Mouse (Mus musculus) testis, adult 2 months (tissue): ENCODE data around the gene St7.

Experiments
- CTCF ChIP-seq: fragments of 200-500 bp; IDR thresholded peaks from 2 replicates; pipeline ENCODE4 v1.5.1; 2012; ENCODE audit warnings: low read depth, mild to moderate bottlenecking, inconsistent platforms, low read length, moderate library complexity; ENCODE audit not compliant: control insufficient read depth, insufficient read depth, insufficient replicate concordance
- POLR2A ChIP-seq: fragments of 200-500 bp; IDR thresholded peaks from 2 replicates; pipeline ENCODE4 v1.6.1; 2012; ENCODE audit warnings: low read depth, mild to moderate bottlenecking, inconsistent platforms, low read length, moderate library complexity; ENCODE audit not compliant: control insufficient read depth

GRCm38 (mm10) chr6:17681810-17682209 lies 10.9 kb upstream of the St7 start:
- TF ChIP-seq POLR2A, result no peak
- no peak; the same call in 1 of the 2 replicates for TF ChIP-seq CTCF
